Mouse (Mus musculus): ENCODE data around the gene Fn3krp. TPM values are rescaled to one million over a fixed set of nuclear protein-coding genes. Genes with fewer than 3 reads are reported as not detected.

Fn3krp gene
- 14.9 and 19.6 TPM in 2 replicates for polyA plus RNA-seq (2012; rRNA removed)

GRCm38 (mm10) chr11:121420830-121421552 is at the start of gene Fn3krp:
Fn3krp (plus strand) TSS chr11:121421401.
- WGBS = 2% methylated on average over 28 of the region's 28 CpGs
- TF ChIP-seq POLR2A (IDR thresholded peaks at IDR 0.05; ENCODE audit: low read depth, low read length) (no peak), CTCF (conservative IDR thresholded peaks at IDR 0.05; ENCODE audit: insufficient read depth, insufficient read length, low read depth, low read length) (0 out of 2 replicates have a peak, but pooled peaks have one; percentile 10)
- DNase-seq = peak; percentile 100
- no peaks in the 10 kb centered on the region for H3K36me3 ChIP-seq (ENCODE audit: control insufficient read depth, insufficient read depth, low read length)
- H3K27ac ChIP-seq (ENCODE audit: insufficient read depth, low read depth, low read length) = peak within 1 kb of the TSS; percentile 68
- H3K4me1 ChIP-seq (ENCODE audit: control insufficient read depth, insufficient read depth, low read length) = peaks cover 8% of the 10 kb centered on the region; the same call in 1 of the 2 replicates
- H3K27me3 ChIP-seq (replicated peaks; ENCODE audit: control insufficient read depth, insufficient read depth, low read length) = no peaks in the 10 kb centered on the region
- peak within 1 kb of the TSS; percentile 81 for H3K4me3 ChIP-seq (ENCODE audit: insufficient read depth, low read depth, low read length)

- no peak for DNase-seq
- WGBS = 68% methylated on average over 6 of the region's 6 CpGs
- Histone ChIP-seq H3K27me3 (replicated peaks; ENCODE audit: control insufficient read depth, insufficient read depth, low read length) (no peaks in the 10 kb centered on the region), H3K27ac (ENCODE audit: insufficient read depth, low read depth, low read length) (no peak overlapping the region), H3K4me3 (ENCODE audit: insufficient read depth, low read depth, low read length) (no peak overlapping the region), H3K4me1 (ENCODE audit: control insufficient read depth, insufficient read depth, low read length) (no peaks in the 10 kb centered on the region), H3K36me3 (ENCODE audit: control insufficient read depth, insufficient read depth, low read length) (no peaks in the 10 kb centered on the region)
- no peak for TF ChIP-seq CTCF (conservative IDR thresholded peaks at IDR 0.05; ENCODE audit: insufficient read depth, insufficient read length, low read depth, low read length)
Measured at GRCm38 (mm10) chr11:121373305-121373704, 47.9 kb upstream of the Fn3krp start.

- Histone ChIP-seq H3K36me3 (ENCODE audit: control insufficient read depth, insufficient read depth, low read length) (no peaks in the 10 kb centered on the region), H3K4me3 (ENCODE audit: insufficient read depth, low read depth, low read length) (no peak overlapping the region), H3K27ac (ENCODE audit: insufficient read depth, low read depth, low read length) (no peak overlapping the region), H3K4me1 (ENCODE audit: control insufficient read depth, insufficient read depth, low read length) (no peaks in the 10 kb centered on the region), H3K27me3 (replicated peaks; ENCODE audit: control insufficient read depth, insufficient read depth, low read length) (no peaks in the 10 kb centered on the region)
- no peak for DNase-seq
- TF ChIP-seq CTCF (conservative IDR thresholded peaks at IDR 0.05; ENCODE audit: insufficient read depth, insufficient read length, low read depth, low read length) (no peak), POLR2A (IDR thresholded peaks at IDR 0.05; ENCODE audit: low read depth, low read length) (no peak)
Measured at GRCm38 (mm10) chr11:121378644-121379043, 42.6 kb upstream of the Fn3krp start.

- Histone ChIP-seq H3K4me3 (ENCODE audit: insufficient read depth, low read depth, low read length) (no peak overlapping the region), H3K36me3 (ENCODE audit: control insufficient read depth, insufficient read depth, low read length) (no peaks in the 10 kb centered on the region), H3K27ac (ENCODE audit: insufficient read depth, low read depth, low read length) (no peak overlapping the region), H3K4me1 (ENCODE audit: control insufficient read depth, insufficient read depth, low read length) (no peaks in the 10 kb centered on the region), H3K27me3 (replicated peaks; ENCODE audit: control insufficient read depth, insufficient read depth, low read length) (no peaks in the 10 kb centered on the region)
- TF ChIP-seq POLR2A (IDR thresholded peaks at IDR 0.05; ENCODE audit: low read depth, low read length) = no peak
- TF ChIP-seq CTCF (conservative IDR thresholded peaks at IDR 0.05; ENCODE audit: insufficient read depth, insufficient read length, low read depth, low read length) = no peak
- DNase-seq = no peak
- WGBS = 64% methylated on average over 6 of the region's 6 CpGs
Measured at GRCm38 (mm10) chr11:121380294-121380693, 40.9 kb upstream of the Fn3krp start.

GRCm38 (mm10) chr11:121387750-121388553 is 33.2 kb upstream of the Fn3krp start, which contains the start of gene Rab40b:
Rab40b (minus strand) TSS chr11:121388251.
- 0 out of 2 replicates have a peak, but pooled peaks cover 3% of the 10 kb centered on the region for H3K4me1 ChIP-seq (ENCODE audit: control insufficient read depth, insufficient read depth, low read length)
- under 1% methylated on average over 61 of the region's 61 CpGs for WGBS
- no peaks in the 10 kb centered on the region for H3K27me3 ChIP-seq (replicated peaks; ENCODE audit: control insufficient read depth, insufficient read depth, low read length)
- DNase-seq = peak; percentile 97
- TF ChIP-seq POLR2A (IDR thresholded peaks at IDR 0.05; ENCODE audit: low read depth, low read length) = no peak
- H3K27ac ChIP-seq (ENCODE audit: insufficient read depth, low read depth, low read length) = no peak within 1 kb of the TSS
- peak within 1 kb of the TSS; percentile 69 for H3K4me3 ChIP-seq (ENCODE audit: insufficient read depth, low read depth, low read length)
- H3K36me3 ChIP-seq (ENCODE audit: control insufficient read depth, insufficient read depth, low read length) = no peaks in the 10 kb centered on the region

- TF ChIP-seq CTCF (conservative IDR thresholded peaks at IDR 0.05; ENCODE audit: insufficient read depth, insufficient read length, low read depth, low read length) = no peak
- no peak for TF ChIP-seq POLR2A (IDR thresholded peaks at IDR 0.05; ENCODE audit: low read depth, low read length)
- H3K4me1 ChIP-seq (ENCODE audit: control insufficient read depth, insufficient read depth, low read length) = 0 out of 2 replicates have a peak, but pooled peaks cover 3% of the 10 kb centered on the region
- 6% methylated on average over 6 of the region's 6 CpGs for WGBS
- no peak overlapping the region for H3K27ac ChIP-seq (ENCODE audit: insufficient read depth, low read depth, low read length)
- no peaks in the 10 kb centered on the region for H3K27me3 ChIP-seq (replicated peaks; ENCODE audit: control insufficient read depth, insufficient read depth, low read length)
- H3K36me3 ChIP-seq (ENCODE audit: control insufficient read depth, insufficient read depth, low read length) = no peaks in the 10 kb centered on the region
- peak overlapping the region; percentile 2; the same call in 1 of the 2 replicates for H3K4me3 ChIP-seq (ENCODE audit: insufficient read depth, low read depth, low read length)
- DNase-seq = no peak
Measured at GRCm38 (mm10) chr11:121388554-121388945, 32.7 kb upstream of the Fn3krp start.

GRCm38 (mm10) chr11:121390793-121391192 is 30.4 kb upstream of the Fn3krp start:
- 0 out of 2 replicates have a peak, but pooled peaks cover 3% of the 10 kb centered on the region for H3K4me1 ChIP-seq (ENCODE audit: control insufficient read depth, insufficient read depth, low read length)
- no peak for DNase-seq
- WGBS = 65% methylated on average over 3 of the region's 3 CpGs
- TF ChIP-seq CTCF (conservative IDR thresholded peaks at IDR 0.05; ENCODE audit: insufficient read depth, insufficient read length, low read depth, low read length) (no peak), POLR2A (IDR thresholded peaks at IDR 0.05; ENCODE audit: low read depth, low read length) (no peak)
- H3K27me3 ChIP-seq (replicated peaks; ENCODE audit: control insufficient read depth, insufficient read depth, low read length) = no peaks in the 10 kb centered on the region
- no peaks in the 10 kb centered on the region for H3K36me3 ChIP-seq (ENCODE audit: control insufficient read depth, insufficient read depth, low read length)
- H3K4me3 ChIP-seq (ENCODE audit: insufficient read depth, low read depth, low read length) = no peak overlapping the region
- no peak overlapping the region for H3K27ac ChIP-seq (ENCODE audit: insufficient read depth, low read depth, low read length)

Data from kidney, adult 2 months (tissue).